Mouse (Mus musculus) embryonic facial prominence, embryonic 14.5 days (tissue): ENCODE data around the gene Xiap. TPM values are rescaled to one million over a fixed set of nuclear protein-coding genes. Genes with fewer than 3 reads are reported as not detected.

Source experiments
- ATAC-seq: fragments of 200-750 bp; cut with Nextera tagmentation; 2 replicates; pipeline ENCODE4 v1.8.0; 2017; ENCODE audit warnings: low read depth, moderate number of reproducible peaks, moderate TSS enrichment
- DNase-seq: peaks from one replicate; pipeline ENCODE4 v3.0.0-alpha.2; 2015; ENCODE audit warnings: low spot score
- H3K27ac ChIP-seq: fragments of 300-500 bp; sonication (generic); replicated peaks from 2 replicates; pipeline ENCODE4 v1.5.1; 2014; ENCODE audit warnings: low read depth, mild to moderate bottlenecking, low read length, moderate library complexity
- H3K27me3 ChIP-seq: fragments of 300-500 bp; sonication (generic); replicated peaks from 2 replicates; pipeline ENCODE4 v1.6.1; 2014; ENCODE audit warnings: low read length; ENCODE audit not compliant: control insufficient read depth, insufficient read depth
- H3K36me3 ChIP-seq: fragments of 300-500 bp; sonication (generic); 2 replicates; pipeline ENCODE4 v1.6.1; 2014; ENCODE audit warnings: low read length, mixed read lengths; ENCODE audit not compliant: control insufficient read depth, insufficient read depth
- H3K4me1 ChIP-seq: fragments of 300-500 bp; sonication (generic); 2 replicates; pipeline ENCODE4 v1.6.1; 2014; ENCODE audit warnings: antibody characterized with exemption, low read length; ENCODE audit not compliant: control insufficient read depth, insufficient read depth
- H3K4me2 ChIP-seq: fragments of 300-500 bp; sonication (generic); 2 replicates; pipeline ENCODE4 v1.6.1; 2014; ENCODE audit warnings: low read depth, mild to moderate bottlenecking, low read length, moderate library complexity, mixed read lengths
- H3K4me3 ChIP-seq: fragments of 300-500 bp; sonication (generic); 2 replicates; pipeline ENCODE4 v1.5.1; 2014; ENCODE audit warnings: low read depth, mild to moderate bottlenecking, low read length
- H3K9ac ChIP-seq: fragments of 300-500 bp; sonication (generic); 2 replicates; pipeline ENCODE4 v1.6.1; 2014; ENCODE audit warnings: low read depth, mild to moderate bottlenecking, low read length, moderate library complexity, mixed read lengths
- H3K9me3 ChIP-seq: fragments of 300-500 bp; sonication (generic); 2 replicates; pipeline ENCODE4 v1.6.1; 2016; ENCODE audit warnings: low read length; ENCODE audit not compliant: control insufficient read depth
- WGBS: fragments of 180-500 bp; shearing (Covaris S2); extraction: QIAGEN DNeasy Blood & Tissue Kit; methylation state at CpG from one replicate; pipeline ENCODE4 v1.1.7; 2014; 5-methylcytosine and 5-hydroxymethylcytosine counted together
- polyA plus RNA-seq: library from polyadenylated mRNA; unstranded; fragments of >200 nt; fragmentation: Nextera tagmentation; extraction: Ambion mirVana; gene quantifications from 2 replicates; pipeline ENCODE4 v1.2.1, GENCODE M21; 2014

Xiap gene
- polyA plus RNA-seq, 1 experiment from 2014 or later: 18.1 TPM

DNA sequence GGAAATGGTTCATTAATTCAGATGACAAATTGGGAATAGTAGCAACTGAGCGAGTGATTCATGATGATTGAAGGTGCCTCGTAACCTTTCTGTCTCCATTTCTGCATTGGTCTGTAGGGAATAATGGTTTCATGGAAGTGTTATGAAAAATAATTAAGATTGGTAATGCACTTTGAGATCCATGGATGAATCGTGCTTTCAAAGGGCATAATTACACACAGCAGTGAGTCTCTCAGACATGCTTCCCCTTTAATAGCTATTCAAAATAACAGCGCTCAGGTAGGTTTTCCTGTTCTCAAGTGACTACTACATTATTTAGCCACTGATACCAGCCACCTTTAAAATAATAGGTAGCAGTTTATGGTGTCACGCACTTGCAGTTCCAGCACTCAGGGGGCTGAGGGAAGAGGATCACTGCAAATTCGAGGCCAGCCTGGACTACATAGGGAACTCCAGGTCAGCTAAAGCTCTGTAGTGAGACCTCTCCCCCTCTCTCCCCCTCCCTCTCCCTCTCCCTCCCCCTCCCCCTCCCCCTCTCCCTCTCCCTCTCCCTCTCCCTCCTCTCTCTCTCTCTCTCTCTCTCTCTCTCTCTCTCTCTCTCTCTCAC is 60.1 kb downstream of the Xiap start:
- Histone ChIP-seq H3K4me1 (no peaks in the 10 kb centered on the region), H3K9ac (no peak overlapping the region), H3K27me3 (no peaks in the 10 kb centered on the region), H3K9me3 (no peaks in the 10 kb centered on the region), H3K27ac (no peak overlapping the region), H3K36me3 (no peaks in the 10 kb centered on the region), H3K4me2 (no peak overlapping the region), H3K4me3 (no peak overlapping the region)
- no peak for DNase-seq
- no peak for ATAC-seq
- WGBS: 82% methylated on average over 6 of the region's 6 CpGs

DNA sequence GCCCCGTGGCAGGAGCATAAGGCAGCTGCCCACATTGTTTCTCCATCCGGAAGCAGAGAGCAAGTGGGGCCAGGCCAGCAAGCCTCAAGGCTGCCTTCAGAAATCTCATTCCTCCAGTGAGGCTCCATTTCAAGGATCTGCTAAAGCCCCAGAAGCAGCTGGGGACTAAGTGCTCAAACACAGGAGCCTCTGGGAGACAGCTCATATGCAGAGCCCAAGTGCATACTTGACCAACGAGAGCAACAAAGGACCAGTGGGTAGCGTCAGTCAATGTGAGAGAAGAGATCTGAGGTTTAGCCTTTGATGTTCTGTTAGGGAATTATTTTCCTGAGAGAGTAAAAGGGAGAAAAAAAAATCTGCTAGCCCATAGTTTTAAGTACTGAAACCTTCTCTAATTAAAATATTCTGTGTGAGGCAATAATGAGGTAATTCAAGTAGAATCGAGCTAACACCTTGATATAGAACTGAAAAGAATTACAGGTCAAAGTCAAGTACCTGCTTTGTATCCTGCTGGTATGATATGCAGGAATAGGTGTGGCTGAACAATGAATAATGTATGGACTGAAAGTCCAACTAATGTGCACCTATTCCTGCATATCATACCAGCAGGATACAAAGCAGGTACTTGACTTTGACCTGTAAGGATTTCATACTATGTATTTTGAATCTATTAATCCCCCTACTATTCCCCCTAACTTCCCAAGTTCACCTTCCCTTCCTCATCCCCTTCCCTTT is 65.7 kb downstream of the Xiap start:
- no peak overlapping the region for H3K27ac ChIP-seq
- no peaks in the 10 kb centered on the region for H3K9me3 ChIP-seq
- no peaks in the 10 kb centered on the region for H3K27me3 ChIP-seq
- no peak overlapping the region for H3K9ac ChIP-seq
- no peaks in the 10 kb centered on the region for H3K4me1 ChIP-seq
- ATAC-seq (no peak), DNase-seq (peak; percentile 7)
- no peak overlapping the region for H3K4me2 ChIP-seq
- H3K36me3 ChIP-seq: no peaks in the 10 kb centered on the region
- H3K4me3 ChIP-seq: no peak overlapping the region
- 66% methylated on average over 5 of the region's 5 CpGs for WGBS

DNA sequence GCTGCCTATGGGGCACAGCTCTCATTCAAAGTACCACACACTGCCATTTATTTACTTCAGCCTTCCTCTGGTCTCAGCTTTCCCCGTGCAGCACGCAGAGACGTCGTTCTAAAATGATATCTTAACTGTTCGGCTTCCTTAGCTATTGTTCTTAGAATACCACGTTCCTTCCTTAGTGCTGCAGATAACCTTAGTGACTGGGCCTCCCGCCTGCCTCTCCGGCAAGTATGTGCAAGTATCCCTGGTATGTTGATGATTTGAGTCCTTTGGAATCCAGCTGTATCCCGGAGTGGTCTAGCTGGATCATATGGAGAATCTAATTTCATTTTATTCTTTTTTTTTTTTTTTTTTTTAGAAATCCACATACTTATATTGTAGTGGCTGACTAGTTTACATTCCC is 80.4 kb downstream of the Xiap start:
- Histone ChIP-seq H3K9ac (no peak overlapping the region), H3K27me3 (no peaks in the 10 kb centered on the region), H3K4me3 (no peak overlapping the region), H3K36me3 (no peaks in the 10 kb centered on the region), H3K9me3 (no peaks in the 10 kb centered on the region), H3K4me2 (no peak overlapping the region), H3K27ac (no peak overlapping the region), H3K4me1 (no peaks in the 10 kb centered on the region)
- WGBS: 42% methylated on average over 9 of the region's 9 CpGs
- ATAC-seq: peak; percentile 78
- DNase-seq: peak; percentile 61

DNA sequence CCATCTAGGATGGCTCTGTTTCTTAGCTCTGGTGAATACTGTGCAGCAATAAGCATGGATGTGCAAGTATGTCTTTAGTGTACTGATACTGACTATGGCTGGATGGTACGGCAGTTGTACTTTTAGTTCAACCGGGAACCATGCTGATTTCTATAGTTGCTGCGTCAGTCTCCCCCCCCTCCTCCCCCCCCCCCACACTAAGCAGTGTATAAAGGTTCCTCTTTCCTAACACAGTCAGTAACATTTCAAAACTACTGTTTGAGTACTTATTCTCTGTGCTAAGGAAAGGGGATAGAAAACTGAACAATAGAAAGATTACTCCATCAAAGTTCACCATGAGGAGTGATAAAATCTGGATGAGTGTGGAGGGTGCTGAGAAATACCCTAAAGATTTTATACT is 83.1 kb downstream of the Xiap start:
- H3K4me3 ChIP-seq: no peak overlapping the region
- no peaks in the 10 kb centered on the region for H3K9me3 ChIP-seq
- H3K27ac ChIP-seq: no peak overlapping the region
- no peaks in the 10 kb centered on the region for H3K4me1 ChIP-seq
- no peak overlapping the region for H3K4me2 ChIP-seq
- DNase-seq: no peak
- no peak overlapping the region for H3K9ac ChIP-seq
- ATAC-seq: no peak
- no peaks in the 10 kb centered on the region for H3K27me3 ChIP-seq
- no peaks in the 10 kb centered on the region for H3K36me3 ChIP-seq
- WGBS: 83% methylated on average over 3 of the region's 3 CpGs

DNA sequence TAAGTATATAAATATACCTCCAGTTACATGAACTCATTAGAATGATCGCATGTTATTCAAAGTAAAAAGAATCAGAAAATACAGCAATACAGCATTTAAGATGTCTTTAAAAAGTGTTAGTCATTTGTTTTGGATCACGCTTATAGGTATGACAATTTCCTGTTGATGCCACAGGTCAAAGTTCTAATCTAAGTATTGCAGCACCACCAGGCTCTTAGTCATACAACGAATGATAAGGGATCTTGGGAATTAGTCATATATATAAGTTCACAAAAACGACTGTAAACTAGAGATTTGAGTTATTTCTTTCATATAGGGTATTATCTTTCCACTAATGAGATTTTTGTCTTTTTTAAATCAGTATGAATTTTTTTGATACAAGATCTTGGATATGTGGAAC is 84.5 kb downstream of the Xiap start:
- H3K36me3 ChIP-seq: no peaks in the 10 kb centered on the region
- no peaks in the 10 kb centered on the region for H3K9me3 ChIP-seq
- DNase-seq (no peak), ATAC-seq (no peak)
- H3K4me2 ChIP-seq: no peak overlapping the region
- H3K27ac ChIP-seq: no peak overlapping the region
- no peaks in the 10 kb centered on the region for H3K27me3 ChIP-seq
- H3K9ac ChIP-seq: no peak overlapping the region
- H3K4me3 ChIP-seq: no peak overlapping the region
- WGBS: 77% methylated on average over 4 of the region's 4 CpGs
- no peaks in the 10 kb centered on the region for H3K4me1 ChIP-seq

DNA sequence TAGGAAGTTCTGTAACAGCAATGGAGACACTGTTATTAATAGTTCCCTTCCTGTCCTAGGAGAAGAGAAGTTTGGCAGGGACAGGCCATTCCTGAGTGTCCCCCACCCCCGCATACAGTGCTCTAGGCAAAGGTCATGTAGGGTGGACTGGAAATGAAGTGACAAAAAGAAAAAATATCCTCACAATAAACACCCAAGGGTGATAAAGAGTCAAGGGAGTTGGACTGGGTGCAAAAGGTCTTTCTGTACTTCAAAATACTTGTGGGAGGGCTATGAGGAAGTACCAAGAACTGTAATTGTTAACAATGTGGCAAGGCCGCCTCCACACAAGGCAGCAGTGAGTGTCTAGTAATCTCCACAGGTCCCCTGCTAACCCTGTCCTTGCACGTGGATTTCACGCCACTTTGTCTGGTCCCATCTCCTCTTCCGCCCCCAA is 88.6 kb downstream of the Xiap start:
- WGBS: 65% methylated on average over 5 of the region's 5 CpGs

DNA sequence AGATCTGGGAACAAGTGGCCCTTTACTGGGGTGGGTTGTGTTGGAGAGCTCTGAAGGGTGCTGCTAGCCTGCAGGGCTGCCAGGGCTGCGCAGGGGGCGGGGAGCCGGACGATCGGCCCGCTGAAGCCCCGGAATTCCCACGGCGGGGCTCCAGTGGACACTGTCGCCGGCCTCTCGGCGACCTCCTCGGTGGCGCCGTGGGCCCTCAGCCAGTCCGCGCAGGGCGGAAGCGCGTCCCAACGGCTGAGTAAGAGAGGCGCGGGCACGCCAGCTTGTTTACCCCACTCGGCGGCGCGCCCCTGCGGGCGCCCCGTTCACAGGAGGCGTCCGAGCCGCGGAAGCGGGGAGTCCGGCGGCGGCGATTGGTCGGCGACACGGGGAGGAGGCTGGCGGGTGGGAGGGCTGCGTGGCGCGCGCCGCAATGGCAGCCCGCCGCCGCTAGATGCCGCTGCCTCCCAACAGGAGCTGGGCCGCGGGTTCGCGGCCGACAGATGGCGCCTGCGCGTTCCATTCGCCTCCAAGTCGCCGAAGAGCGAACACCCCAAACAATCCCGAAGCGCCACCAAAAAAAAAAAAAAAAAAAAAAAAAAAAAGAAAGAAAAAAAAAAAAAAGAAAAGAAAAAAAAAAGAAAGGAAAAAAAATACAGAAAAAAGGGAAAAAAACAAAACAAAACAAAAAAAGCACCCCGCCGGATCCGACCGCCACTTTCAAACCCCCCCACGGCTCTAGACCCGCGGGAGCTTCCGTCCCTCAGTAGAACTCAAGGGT is 89.5 kb downstream of the Xiap start, which contains the start of gene Stag2:
Stag2 (plus strand) TSS at position 530 of the 769 bp plus-strand sequence.
- Histone ChIP-seq H3K27me3 (no peaks in the 10 kb centered on the region), H3K9me3 (no peaks in the 10 kb centered on the region), H3K36me3 (no peaks in the 10 kb centered on the region), H3K27ac (peak within 1 kb of the TSS; percentile 99), H3K4me2 (peak within 1 kb of the TSS; percentile 56), H3K4me3 (peak within 1 kb of the TSS; percentile 59), H3K9ac (peak within 1 kb of the TSS; percentile 94), H3K4me1 (no peaks in the 10 kb centered on the region)
- ATAC-seq: peak; percentile 81
- WGBS: 19% methylated on average over 57 of the region's 76 CpGs
- peak; percentile 93 for DNase-seq

More for the DNA sequence above, 88.6 kb downstream of the Xiap start:
- Histone ChIP-seq H3K36me3 (no peaks in the 10 kb centered on the region), H3K9me3 (no peaks in the 10 kb centered on the region), H3K27me3 (no peaks in the 10 kb centered on the region), H3K4me2 (peak overlapping the region; percentile 56), H3K4me3 (no peak overlapping the region), H3K4me1 (no peaks in the 10 kb centered on the region), H3K9ac (no peak overlapping the region), H3K27ac (0 out of 2 replicates have a peak overlapping the region, but pooled peaks have one; percentile 74)
- DNase-seq: no peak
- no peak for ATAC-seq

DNA sequence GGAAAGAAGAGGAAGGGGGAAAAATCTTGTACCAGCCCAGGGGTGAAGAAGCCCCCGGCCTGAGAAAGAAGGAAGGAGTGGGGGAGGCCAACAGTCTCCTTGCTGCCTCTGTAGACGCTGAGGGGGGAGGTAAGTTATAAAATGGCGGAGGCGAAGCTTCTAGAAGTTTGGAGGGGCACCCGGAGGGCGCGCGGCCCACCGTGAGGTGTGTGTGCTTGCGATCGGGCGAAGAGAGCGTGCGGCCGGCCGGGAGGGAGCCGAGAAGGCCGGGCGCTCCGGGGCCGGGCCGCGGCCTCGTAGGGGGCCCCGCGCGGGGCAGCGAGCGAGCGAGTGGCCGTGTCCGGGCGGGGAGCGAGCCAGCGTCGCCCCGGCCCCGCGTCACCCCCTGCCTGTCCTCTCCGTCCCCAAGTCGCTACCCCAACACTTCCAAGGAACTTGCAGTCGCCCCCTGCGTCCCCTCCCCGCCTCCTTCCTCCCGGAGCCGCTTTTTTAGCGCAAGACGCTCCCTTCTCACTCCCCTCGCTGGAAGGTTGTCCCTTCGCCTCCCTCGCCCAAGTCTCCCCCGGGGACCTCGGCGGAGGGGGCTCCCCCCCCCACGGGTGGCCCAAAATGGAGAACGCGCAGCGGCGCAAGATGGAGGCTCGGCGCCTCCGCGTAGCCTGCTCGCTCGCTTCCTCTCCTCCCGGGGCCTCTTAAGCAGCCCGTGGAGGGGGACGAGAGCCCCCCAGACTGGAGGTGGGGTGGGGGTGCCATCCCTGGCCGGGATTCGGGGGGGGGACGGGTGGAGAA is 90.3 kb downstream of the Xiap start:
- Histone ChIP-seq H3K9ac (peak overlapping the region; percentile 94), H3K27ac (peak overlapping the region; percentile 99), H3K9me3 (no peaks in the 10 kb centered on the region), H3K27me3 (no peaks in the 10 kb centered on the region), H3K4me1 (no peaks in the 10 kb centered on the region), H3K4me2 (peak overlapping the region; percentile 46), H3K4me3 (peak overlapping the region; percentile 59), H3K36me3 (no peaks in the 10 kb centered on the region)
- 33% methylated on average over 6 of the region's 71 CpGs for WGBS
- DNase-seq (peak; percentile 20), ATAC-seq (peak; percentile 12; the same call in 1 of the 2 replicates)
